Mouse (Mus musculus) limb, embryonic 12.5 days (tissue): ENCODE data around the gene Gm49380. TPM values are rescaled to one million over a fixed set of nuclear protein-coding genes. Genes with fewer than 3 reads are reported as not detected.

Experiments used
- ATAC-seq: fragments of 200-750 bp; cut with Nextera tagmentation; 2 replicates; pipeline ENCODE4 v1.8.0; 2017; ENCODE audit warnings: low read depth, moderate TSS enrichment; ENCODE audit not compliant: insufficient number of reproducible peaks, insufficient read depth, low FRiP score, low TSS enrichment
- H3K27ac ChIP-seq: fragments of 300-500 bp; sonication (generic); 2 replicates; pipeline ENCODE4 v1.5.1; 2016; ENCODE audit warnings: mild to moderate bottlenecking, moderate library complexity
- H3K27me3 ChIP-seq: fragments of 300-500 bp; sonication (generic); 2 replicates; pipeline ENCODE4 v1.6.1; 2016; ENCODE audit warnings: mild to moderate bottlenecking, moderate library complexity
- H3K36me3 ChIP-seq: fragments of 300-500 bp; sonication (generic); 2 replicates; pipeline ENCODE4 v1.6.1; 2016; ENCODE audit warnings: mild to moderate bottlenecking, moderate library complexity
- H3K4me1 ChIP-seq: fragments of 300-500 bp; sonication (generic); replicated peaks from 2 replicates; pipeline ENCODE4 v1.6.1; 2016
- H3K4me2 ChIP-seq: fragments of 300-500 bp; sonication (generic); 2 replicates; pipeline ENCODE4 v1.6.1; 2016; ENCODE audit warnings: mild to moderate bottlenecking, moderate library complexity
- H3K4me3 ChIP-seq: fragments of 300-500 bp; sonication (generic); replicated peaks from 2 replicates; pipeline ENCODE4 v1.5.1; 2016; ENCODE audit warnings: mild to moderate bottlenecking
- H3K9ac ChIP-seq: fragments of 300-500 bp; sonication (generic); replicated peaks from 2 replicates; pipeline ENCODE4 v1.6.1; 2016; ENCODE audit warnings: mild to moderate bottlenecking, moderate library complexity
- H3K9me3 ChIP-seq: fragments of 300-500 bp; sonication (generic); 2 replicates; pipeline ENCODE4 v1.6.1; 2016; ENCODE audit warnings: mild to moderate bottlenecking, moderate library complexity
- WGBS: fragments of 180-500 bp; shearing (Covaris S2); methylation state at CpG from one replicate; pipeline ENCODE4 v1.1.7; 2016; 5-methylcytosine and 5-hydroxymethylcytosine counted together
- polyA plus RNA-seq: library from polyadenylated mRNA; unstranded; fragments of >200 nt; fragmentation: Nextera tagmentation; extraction: Ambion mirVana; gene quantifications from 2 replicates; pipeline ENCODE4 v1.2.1, GENCODE M21; 2016

The Gm49380 gene
- polyA plus RNA-seq, 1 experiment from 2014 or later = 0.08 TPM

GRCm38 (mm10) chr9:44087761-44088455 lies 25.4 kb downstream of the Gm49380 start:
- H3K4me1 ChIP-seq = peaks cover 38% of the 10 kb centered on the region
- no peak overlapping the region for H3K27ac ChIP-seq
- H3K4me2 ChIP-seq = peak overlapping the region; percentile 11; the same call in 1 of the 2 replicates
- H3K27me3 ChIP-seq = peaks cover 47% of the 10 kb centered on the region
- no peak overlapping the region for H3K9ac ChIP-seq
- no peak for ATAC-seq
- WGBS = 4% methylated on average over 15 of the region's 15 CpGs
- H3K9me3 ChIP-seq = no peaks in the 10 kb centered on the region
- H3K36me3 ChIP-seq = peaks cover 21% of the 10 kb centered on the region
- no peak overlapping the region for H3K4me3 ChIP-seq

DNA sequence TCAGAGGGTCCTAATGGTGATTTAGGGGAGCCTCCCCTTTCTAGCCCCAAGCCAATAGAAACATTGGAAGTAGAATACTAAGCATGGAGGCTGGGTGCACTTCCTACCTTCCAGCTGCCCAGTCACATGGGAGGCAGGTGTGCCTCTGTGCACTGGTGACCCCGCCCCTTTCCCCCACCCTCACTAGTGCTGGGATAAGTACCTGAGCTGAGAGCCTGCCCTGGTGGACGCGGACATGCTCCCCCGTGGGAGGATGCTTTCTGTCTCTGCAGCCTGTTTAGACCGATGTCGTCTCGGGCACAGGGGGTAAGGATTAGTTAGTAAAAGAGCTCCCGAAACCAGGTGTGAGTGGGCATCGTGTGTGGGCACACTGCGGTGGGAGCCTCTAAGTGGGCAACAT lies 26.3 kb downstream of the Gm49380 start:
- no peak for ATAC-seq
- peaks cover 16% of the 10 kb centered on the region for H3K36me3 ChIP-seq
- peaks cover 42% of the 10 kb centered on the region for H3K4me1 ChIP-seq
- H3K4me3 ChIP-seq = no peak overlapping the region
- H3K9ac ChIP-seq = no peak overlapping the region
- WGBS = 41% methylated on average over 10 of the region's 10 CpGs
- H3K4me2 ChIP-seq = no peak overlapping the region
- H3K9me3 ChIP-seq = no peaks in the 10 kb centered on the region
- peaks cover 51% of the 10 kb centered on the region for H3K27me3 ChIP-seq
- H3K27ac ChIP-seq = no peak overlapping the region

- Histone ChIP-seq H3K4me2 (peak overlapping the region; percentile 99), H3K9ac (0 out of 2 replicates have a peak overlapping the region, but pooled peaks have one; percentile 74), H3K4me3 (peak overlapping the region; percentile 63), H3K4me1 (peaks cover 52% of the 10 kb centered on the region), H3K36me3 (peaks cover 6% of the 10 kb centered on the region), H3K9me3 (no peaks in the 10 kb centered on the region), H3K27ac (no peak overlapping the region), H3K27me3 (peaks cover 54% of the 10 kb centered on the region)
- no peak for ATAC-seq
- 69% methylated on average over 15 of the region's 15 CpGs for WGBS
Observed at GRCm38 (mm10) chr9:44085741-44086665, 27.3 kb downstream of the Gm49380 start.

- Histone ChIP-seq H3K27ac (no peak overlapping the region), H3K4me1 (peaks cover 55% of the 10 kb centered on the region), H3K4me3 (peak overlapping the region; percentile 63), H3K36me3 (no peaks in the 10 kb centered on the region), H3K9ac (peak overlapping the region; percentile 74), H3K27me3 (peaks cover 55% of the 10 kb centered on the region), H3K4me2 (peak overlapping the region; percentile 99), H3K9me3 (no peaks in the 10 kb centered on the region)
- WGBS = 3% methylated on average over 10 of the region's 10 CpGs
- no peak for ATAC-seq
Observed at GRCm38 (mm10) chr9:44085276-44085675, 28.0 kb downstream of the Gm49380 start.

- Histone ChIP-seq H3K4me3 (peak overlapping the region; percentile 63), H3K36me3 (no peaks in the 10 kb centered on the region), H3K27me3 (peaks cover 55% of the 10 kb centered on the region), H3K9ac (peak overlapping the region; percentile 74), H3K9me3 (no peaks in the 10 kb centered on the region), H3K4me1 (peaks cover 56% of the 10 kb centered on the region), H3K4me2 (peak overlapping the region; percentile 99), H3K27ac (no peak overlapping the region)
- peak; percentile 36; the same call in 1 of the 2 replicates for ATAC-seq
- WGBS = under 1% methylated on average over 62 of the region's 62 CpGs
Observed at GRCm38 (mm10) chr9:44084659-44085229, 28.6 kb downstream of the Gm49380 start.

DNA sequence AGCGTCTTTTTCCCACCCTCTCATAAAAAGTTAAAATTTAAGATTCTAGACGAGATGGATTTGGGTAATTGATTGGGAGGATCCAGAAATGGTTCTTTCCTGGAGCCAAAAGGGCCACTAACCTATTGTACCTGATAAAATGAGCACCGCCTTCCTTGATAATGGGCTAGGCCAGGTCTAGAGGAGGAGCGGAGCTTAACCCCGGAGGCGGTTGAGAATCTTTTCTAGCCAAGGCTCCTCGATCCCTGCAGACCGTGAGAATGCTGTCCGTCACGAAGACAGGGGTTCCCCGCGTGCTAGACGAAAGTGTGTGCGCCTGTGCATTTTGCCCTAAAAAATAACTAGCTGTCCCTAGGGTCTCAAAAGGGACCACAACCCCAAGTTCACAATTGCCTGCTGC lies 29.1 kb downstream of the Gm49380 start:
- ATAC-seq = no peak
- Histone ChIP-seq H3K4me1 (peaks cover 61% of the 10 kb centered on the region), H3K27me3 (peaks cover 55% of the 10 kb centered on the region), H3K27ac (no peak overlapping the region), H3K9me3 (no peaks in the 10 kb centered on the region), H3K9ac (peak overlapping the region; percentile 74), H3K4me2 (peak overlapping the region; percentile 99), H3K36me3 (no peaks in the 10 kb centered on the region), H3K4me3 (peak overlapping the region; percentile 63)
- under 1% methylated on average over 14 of the region's 14 CpGs for WGBS

GRCm38 (mm10) chr9:44083392-44084121 lies 29.7 kb downstream of the Gm49380 start:
- Histone ChIP-seq H3K4me3 (peak overlapping the region; percentile 63), H3K36me3 (no peaks in the 10 kb centered on the region), H3K27ac (no peak overlapping the region), H3K9ac (no peak overlapping the region), H3K27me3 (peaks cover 55% of the 10 kb centered on the region), H3K4me2 (peak overlapping the region; percentile 99), H3K9me3 (no peaks in the 10 kb centered on the region), H3K4me1 (peaks cover 68% of the 10 kb centered on the region)
- ATAC-seq = no peak
- 9% methylated on average over 23 of the region's 23 CpGs for WGBS

GRCm38 (mm10) chr9:44082266-44082665 lies 31.0 kb downstream of the Gm49380 start:
- Histone ChIP-seq H3K9ac (no peak overlapping the region), H3K27me3 (peaks cover 46% of the 10 kb centered on the region), H3K36me3 (no peaks in the 10 kb centered on the region), H3K27ac (no peak overlapping the region), H3K4me2 (no peak overlapping the region), H3K9me3 (no peaks in the 10 kb centered on the region), H3K4me1 (peaks cover 61% of the 10 kb centered on the region), H3K4me3 (no peak overlapping the region)
- 85% methylated on average over 5 of the region's 5 CpGs for WGBS
- ATAC-seq = no peak

- Histone ChIP-seq H3K36me3 (no peaks in the 10 kb centered on the region), H3K9ac (no peak overlapping the region), H3K4me1 (peaks cover 59% of the 10 kb centered on the region), H3K27ac (no peak overlapping the region), H3K9me3 (no peaks in the 10 kb centered on the region), H3K4me3 (no peak overlapping the region), H3K4me2 (no peak overlapping the region), H3K27me3 (peaks cover 41% of the 10 kb centered on the region)
- ATAC-seq = no peak
- 25% methylated on average over 5 of the region's 5 CpGs for WGBS
Observed at GRCm38 (mm10) chr9:44081581-44081980, 31.7 kb downstream of the Gm49380 start.

DNA sequence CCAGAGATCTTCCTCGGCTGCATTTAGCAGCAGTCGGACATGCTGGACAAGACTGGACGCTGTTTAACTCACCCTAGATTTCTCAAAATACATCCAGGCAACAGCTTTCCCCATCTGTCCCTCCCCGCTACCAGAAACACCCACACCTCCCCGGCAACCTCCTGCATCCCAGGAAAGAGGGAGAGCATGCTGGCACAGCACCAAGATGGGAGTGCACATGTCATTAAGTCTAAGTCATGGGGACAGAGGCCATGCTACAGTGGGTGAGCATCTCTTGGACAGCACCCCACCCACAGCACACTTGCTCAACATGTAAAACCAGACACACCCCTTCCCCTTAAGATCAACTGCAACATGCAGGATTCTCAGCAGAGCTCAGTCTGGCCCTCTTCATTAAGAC lies 32.3 kb downstream of the Gm49380 start:
- H3K9ac ChIP-seq = no peak overlapping the region
- WGBS = 79% methylated on average over 5 of the region's 5 CpGs
- H3K4me3 ChIP-seq = no peak overlapping the region
- H3K36me3 ChIP-seq = no peaks in the 10 kb centered on the region
- no peaks in the 10 kb centered on the region for H3K9me3 ChIP-seq
- no peak for ATAC-seq
- peaks cover 34% of the 10 kb centered on the region for H3K27me3 ChIP-seq
- H3K4me2 ChIP-seq = no peak overlapping the region
- H3K4me1 ChIP-seq = peaks cover 59% of the 10 kb centered on the region
- H3K27ac ChIP-seq = no peak overlapping the region
